Mouse (Mus musculus) adrenal gland, adult 2 months (tissue): ENCODE results near the gene Smyd3. TPM values are rescaled to one million over a fixed set of nuclear protein-coding genes. Genes with fewer than 3 reads are reported as not detected.
A peak's percentile ranks its signal among the peaks of the same experiment; 100 is the strongest.

Experiments
- DNase-seq: peaks from one replicate; pipeline ENCODE4 v3.0.0; 2021
- long read RNA-seq: library from polyadenylated mRNA; stranded (forward); transcript quantifications from one replicate; pipeline ENCODE4 v2.0.0, GENCODE M21; 2021
- polyA plus RNA-seq: library from polyadenylated mRNA; depleted of rRNA; stranded (reverse); fragments of >200 nt; gene quantifications from 2 replicates; pipeline ENCODE4 v1.2.3, GENCODE M21; 2012; rRNA removed
- total RNA-seq, 2 experiments: library from RNA; stranded (reverse); gene quantifications; 2 replicates each; pipeline ENCODE4 v1.2.3; 2021

Smyd3 gene
- total RNA-seq: 1 to 10 TPM; 5.0 to 7.1 TPM
- polyA plus RNA-seq: 0.69 and 0.80 TPM in 2 replicates
- long read RNA-seq, partial matches to known transcripts: 1 of 1 reads
- long read RNA-seq, other reads (novel, unspliced or antisense): 0 of 1 reads

DNA sequence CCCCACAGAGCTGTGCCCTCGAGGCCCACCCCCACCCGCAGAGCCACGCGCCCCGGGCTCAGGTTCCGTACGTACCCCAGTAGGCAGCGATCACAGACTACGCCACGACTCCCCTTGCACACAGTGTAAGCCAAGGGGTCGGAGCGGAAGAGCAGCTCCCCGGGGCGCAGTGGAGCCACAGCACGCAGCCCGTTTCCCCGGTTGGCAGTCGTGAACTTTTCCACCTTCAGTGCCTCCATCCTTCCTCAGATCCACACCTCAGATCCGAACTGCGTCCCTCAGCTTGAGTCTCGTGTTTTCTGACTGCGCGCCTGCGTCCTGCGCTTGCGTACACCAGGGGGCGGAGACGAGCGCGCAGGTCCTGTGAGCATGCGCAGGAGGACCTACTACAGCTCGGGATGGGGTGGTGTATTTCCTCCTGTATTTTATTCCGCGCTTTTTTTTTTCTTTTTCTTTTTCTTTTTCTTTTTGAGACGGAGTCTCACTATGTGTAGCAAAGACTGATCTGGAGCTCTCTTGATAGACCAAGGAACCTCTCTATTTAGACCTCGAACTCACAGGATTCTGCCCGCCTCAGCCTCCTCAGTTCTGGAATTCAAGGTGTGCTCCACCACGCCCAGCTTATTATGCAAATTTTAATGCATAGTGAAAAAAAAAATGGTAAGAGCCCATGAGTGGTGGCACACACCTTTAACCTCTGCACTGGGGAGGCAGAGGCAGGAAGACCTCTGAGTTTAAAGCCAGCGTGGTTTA is at the start of gene Smyd3:
Gene Smyd3 (minus strand): TSS at position 329 of the 753 bp plus-strand sequence.
- peak; percentile 89 for DNase-seq

- DNase-seq: no peak
These were observed 49.7 kb upstream of the Smyd3 start for GRCm38 (mm10) chr1:179567558-179567957.

GRCm38 (mm10) chr1:179563926-179564325 is 46.1 kb upstream of the Smyd3 start:
- DNase-seq: peak; percentile 86

DNA sequence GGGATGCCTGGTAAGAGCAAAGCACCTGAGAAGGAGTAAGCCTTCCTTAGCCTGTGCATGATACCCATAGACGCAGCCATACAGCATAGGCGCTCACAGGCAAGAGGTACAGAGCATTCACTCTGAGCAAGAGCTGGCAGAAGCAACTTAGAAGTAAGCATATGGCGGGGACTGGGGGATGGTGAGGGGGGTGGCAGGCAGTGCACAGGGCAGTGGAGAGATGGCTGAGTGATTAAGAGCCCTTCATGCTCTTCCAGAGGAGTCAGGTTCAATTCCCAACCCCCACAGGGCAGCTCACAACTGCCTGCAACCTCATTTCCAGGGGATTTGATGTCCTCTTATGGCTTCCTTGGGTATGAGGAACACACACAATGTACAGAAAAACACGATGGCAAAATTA is 45.4 kb upstream of the Smyd3 start:
- no peak for DNase-seq

- peak; percentile 33 for DNase-seq
These were observed 43.1 kb upstream of the Smyd3 start for GRCm38 (mm10) chr1:179560845-179561430.

DNA sequence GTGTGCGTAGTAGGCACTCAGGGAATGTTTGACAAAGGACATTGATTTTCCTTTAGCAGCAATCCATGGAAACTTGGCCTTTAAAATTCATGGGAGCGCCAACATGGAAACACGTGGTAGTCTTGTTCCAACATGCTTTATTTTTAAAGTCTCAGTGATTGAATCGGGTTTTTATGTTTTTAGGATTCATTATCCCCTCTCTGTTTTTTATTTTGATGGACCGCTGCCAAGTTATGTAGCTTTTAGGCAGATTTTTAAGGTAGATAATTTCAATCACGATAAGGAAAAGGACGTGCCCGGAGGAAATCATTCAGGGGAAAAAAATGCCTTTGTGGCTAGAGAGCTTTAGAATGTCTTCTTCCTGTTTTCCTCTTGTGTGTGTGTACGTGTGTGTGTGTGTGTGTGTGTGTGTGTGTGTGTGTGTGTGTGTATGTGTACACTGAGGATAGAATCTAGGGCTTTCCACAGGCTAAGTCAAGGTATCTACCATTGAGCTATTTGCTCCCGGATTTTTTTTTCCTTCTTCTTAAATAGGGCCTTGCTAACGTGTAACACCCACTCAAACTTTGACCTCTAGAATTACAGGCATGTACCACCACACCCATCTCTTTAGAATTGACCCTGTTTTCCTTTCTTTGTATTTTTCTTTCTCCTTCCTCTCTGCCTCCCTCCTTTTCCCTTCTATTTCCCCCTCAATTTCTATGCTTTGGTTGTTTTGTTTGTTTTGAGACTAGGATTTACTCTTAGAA is 41.8 kb upstream of the Smyd3 start:
- no peak for DNase-seq

DNA sequence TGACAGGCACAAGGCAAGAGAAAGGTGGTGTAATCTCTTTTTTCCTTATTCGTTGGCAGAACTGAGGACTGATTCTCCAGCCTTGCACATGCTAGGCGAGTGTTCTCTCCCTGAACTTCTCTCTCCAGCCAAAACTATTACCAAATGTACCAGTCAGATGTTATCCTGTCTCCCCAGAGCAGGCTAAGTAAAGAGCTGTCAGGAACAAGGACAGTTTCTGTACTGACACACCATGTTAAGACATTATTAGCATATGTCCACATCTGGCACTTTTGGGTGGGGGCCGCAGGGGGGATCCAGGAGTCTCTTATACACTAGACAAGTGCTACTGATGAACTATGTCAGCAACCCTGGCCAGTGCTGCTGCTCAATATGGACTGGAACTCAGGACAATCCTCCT is 39.1 kb upstream of the Smyd3 start:
- no peak for DNase-seq

- DNase-seq: no peak
These were observed 36.1 kb upstream of the Smyd3 start for GRCm38 (mm10) chr1:179553949-179554347.

- DNase-seq: no peak
These were observed 35.5 kb upstream of the Smyd3 start for GRCm38 (mm10) chr1:179553197-179553948.

- no peak for DNase-seq
These were observed 34.9 kb upstream of the Smyd3 start for GRCm38 (mm10) chr1:179552751-179553150.

DNA sequence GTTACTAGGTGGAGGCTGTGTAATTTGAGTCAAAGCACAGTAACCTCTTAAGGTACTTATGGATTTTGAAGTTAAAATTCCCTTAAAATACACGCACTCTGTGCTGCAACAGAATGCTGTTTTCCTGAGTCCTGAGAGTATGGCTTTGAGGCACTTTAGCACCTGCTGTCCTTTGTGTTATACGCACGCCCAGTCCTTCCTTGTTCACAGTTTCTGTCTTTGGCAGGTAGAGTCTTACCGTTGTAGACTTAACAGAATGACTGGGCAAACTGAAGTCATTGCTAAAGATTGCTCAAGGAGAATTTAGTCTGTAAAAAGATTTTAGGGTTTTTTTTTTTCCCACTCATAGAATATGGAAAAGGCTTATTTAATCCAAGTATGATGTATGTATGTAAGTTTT is 34.1 kb upstream of the Smyd3 start:
- DNase-seq: no peak

GRCm38 (mm10) chr1:179551336-179551735 is 33.5 kb upstream of the Smyd3 start:
- no peak for DNase-seq

GRCm38 (mm10) chr1:179548996-179549752 is 31.3 kb upstream of the Smyd3 start:
- no peak for DNase-seq

DNA sequence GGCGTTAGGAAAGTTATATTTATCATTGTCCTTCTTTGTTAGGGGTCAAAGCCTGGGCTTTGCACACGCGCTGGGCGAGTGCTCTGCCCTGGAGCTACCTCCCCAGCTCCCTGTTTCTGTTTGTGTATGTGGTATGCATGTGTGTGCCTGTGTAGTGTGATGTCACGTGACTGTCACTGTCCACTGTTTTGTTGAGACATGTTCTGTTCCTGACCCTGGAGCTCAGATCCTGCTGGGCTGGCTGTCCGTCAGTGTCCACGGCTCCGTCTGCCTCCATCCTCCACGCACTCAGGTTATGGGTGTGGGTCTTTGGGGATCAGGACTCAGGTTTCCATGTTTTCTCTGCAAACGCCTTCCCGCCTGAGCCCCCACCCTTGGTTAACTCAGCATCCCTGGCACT is 30.4 kb upstream of the Smyd3 start:
- no peak for DNase-seq

DNA sequence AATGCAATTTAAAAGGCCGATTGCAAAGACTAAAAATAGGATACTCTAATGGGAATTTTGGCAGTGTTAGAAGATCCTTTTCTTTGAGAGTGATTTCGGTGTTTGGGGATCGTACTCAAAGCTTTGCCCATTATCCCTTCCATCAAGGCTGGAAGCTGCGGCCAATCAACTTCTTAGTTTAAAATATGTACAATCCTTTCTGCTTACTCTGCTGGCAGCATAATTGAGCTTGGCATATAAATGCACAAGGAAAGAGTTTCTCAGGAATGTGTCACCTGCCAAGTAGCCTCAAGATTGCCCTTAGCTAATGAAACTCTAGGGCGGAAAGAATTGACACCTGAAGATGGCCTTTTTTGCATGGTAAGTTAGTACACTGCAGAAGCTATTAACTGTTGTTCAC is 29.3 kb upstream of the Smyd3 start:
- no peak for DNase-seq

- no peak for DNase-seq
These were observed 28.7 kb upstream of the Smyd3 start for GRCm38 (mm10) chr1:179546551-179546917.

DNA sequence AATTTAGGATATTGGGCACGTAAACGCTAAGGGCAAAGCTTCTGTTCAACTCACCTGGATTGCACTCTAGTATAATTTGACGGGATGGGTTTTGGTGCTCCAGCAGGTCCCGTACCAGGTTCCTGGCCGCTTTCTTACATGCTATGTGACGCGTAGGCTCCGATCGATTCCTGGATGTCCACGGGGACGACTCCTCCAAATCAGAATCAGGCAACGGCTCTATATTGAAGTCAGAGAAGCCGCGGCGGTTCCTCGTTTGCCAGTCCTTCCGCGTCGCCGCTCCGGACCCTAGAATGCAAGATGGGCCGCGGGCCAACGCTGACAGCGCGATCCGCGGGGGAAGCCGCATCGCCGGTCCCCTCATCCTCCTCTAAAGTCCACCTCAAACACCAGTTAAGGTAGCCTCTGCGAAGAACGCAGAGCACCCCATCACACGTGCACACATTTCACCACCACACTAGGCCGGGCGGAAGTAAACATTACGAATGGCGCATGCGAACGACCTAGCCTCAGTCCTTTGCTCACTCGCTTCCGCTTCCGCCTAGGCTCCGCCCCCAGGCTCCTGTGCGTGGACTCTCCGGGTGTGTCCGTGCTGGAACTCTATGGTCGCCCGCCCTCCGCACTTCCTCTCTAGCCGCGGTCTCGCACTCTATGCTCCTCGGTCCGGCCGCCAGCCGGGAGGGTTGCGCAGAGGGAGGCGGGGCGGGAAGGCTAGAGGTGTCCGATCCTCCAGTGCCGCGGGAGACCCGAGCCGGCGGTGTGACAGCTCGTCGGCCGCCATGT is 28.1 kb upstream of the Smyd3 start, which contains the start of the genes Tfb2m and Cnst:
Gene Tfb2m (minus strand): TSS at position 500 of the 783 bp plus-strand sequence.
Gene Cnst (plus strand): TSS at position 603 of the 783 bp plus-strand sequence.
- DNase-seq: peak; percentile 99

- no peak for DNase-seq
These were observed 23.7 kb upstream of the Smyd3 start for GRCm38 (mm10) chr1:179541502-179541901.

- DNase-seq: no peak
These were observed 22.0 kb upstream of the Smyd3 start for GRCm38 (mm10) chr1:179539887-179540286.

- no peak for DNase-seq
These were observed 21.2 kb upstream of the Smyd3 start for GRCm38 (mm10) chr1:179539054-179539453.
